Mouse (Mus musculus) heart, adult 2 months (tissue): ENCODE measurements at regions not wholly inside any gene's neighbourhood (a gene's known extent, or its start where the extent isn't known, plus 50 kb on each side); places are given as distances from the start of the nearest gene placed in this dataset.

ENCODE experiments used
- CTCF ChIP-seq: fragments of 200-600 bp; IDR thresholded peaks from 2 replicates; pipeline ENCODE4 v1.8.1; 2022; ENCODE audit warnings: antibody characterized with exemption, mild to moderate bottlenecking, moderate library complexity
- POLR2A ChIP-seq: fragments of 200-500 bp; IDR thresholded peaks from 2 replicates; pipeline ENCODE4 v1.6.1; 2011; ENCODE audit warnings: mild to moderate bottlenecking, low read depth, low read length, control low read depth; ENCODE audit not compliant: insufficient read depth

DNA sequence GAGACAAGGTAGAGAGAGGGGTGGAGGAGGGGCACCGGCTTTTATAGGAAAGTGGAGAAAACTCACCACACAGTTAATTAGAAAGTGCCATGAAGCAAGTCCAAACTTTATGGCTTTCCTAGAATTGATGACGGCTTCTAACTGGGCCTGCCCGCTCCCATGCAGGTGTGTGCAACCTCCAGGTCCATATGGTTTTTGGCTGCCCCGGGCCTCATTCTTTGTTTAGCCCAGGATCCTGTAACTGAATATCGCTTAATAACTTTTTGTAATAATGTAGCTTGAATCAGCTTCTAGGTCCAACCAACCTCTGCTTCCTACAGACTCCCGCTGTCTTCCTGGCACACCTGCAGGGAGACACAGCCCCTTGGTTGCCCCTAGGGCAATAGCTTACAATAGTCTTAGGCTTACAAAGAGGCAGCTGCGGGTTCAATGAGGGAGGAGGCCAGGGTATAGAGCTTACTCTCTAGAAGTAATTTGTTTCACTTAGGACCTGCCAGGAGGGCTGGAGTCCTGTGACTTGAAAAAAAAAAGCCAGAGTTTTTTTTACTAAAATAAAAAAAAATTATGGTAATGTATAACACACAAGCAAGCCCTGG, 159.2 kb downstream of the Gm10260 start:
- no peak for TF ChIP-seq POLR2A
- TF ChIP-seq CTCF: no peak
